Mouse (Mus musculus) limb, embryonic 10.5 days (tissue): Measurements from ENCODE around the gene Btg3. TPM values are rescaled to one million over a fixed set of nuclear protein-coding genes. Genes with fewer than 3 reads are reported as not detected.

Experiments
- DNase-seq: peaks from one replicate; pipeline ENCODE4 v3.0.0-alpha.2; 2017; ENCODE audit warnings: low spot score
- H3K27ac ChIP-seq: fragments of 300-500 bp; sonication (generic); 2 replicates; pipeline ENCODE4 v1.5.1; 2016; ENCODE audit warnings: mild to moderate bottlenecking
- H3K27me3 ChIP-seq: fragments of 300-500 bp; sonication (generic); 2 replicates; pipeline ENCODE4 v1.6.1; 2016; ENCODE audit warnings: low read depth, mild to moderate bottlenecking; ENCODE audit not compliant: poor library complexity, severe bottlenecking
- H3K36me3 ChIP-seq: fragments of 300-500 bp; sonication (generic); 2 replicates; pipeline ENCODE4 v1.6.1; 2016; ENCODE audit warnings: mild to moderate bottlenecking, moderate library complexity
- H3K4me1 ChIP-seq: fragments of 300-500 bp; sonication (generic); 2 replicates; pipeline ENCODE4 v1.6.1; 2016
- H3K4me3 ChIP-seq: fragments of 300-500 bp; sonication (generic); 2 replicates; pipeline ENCODE4 v1.5.1; 2016; ENCODE audit warnings: mild to moderate bottlenecking, moderate library complexity
- H3K9me3 ChIP-seq: fragments of 300-500 bp; sonication (generic); replicated peaks from 2 replicates; pipeline ENCODE4 v1.6.1; 2016; ENCODE audit warnings: mild to moderate bottlenecking
- WGBS: fragments of 180-500 bp; shearing (Covaris S2); methylation state at CpG from one replicate; pipeline ENCODE4 v1.1.7; 2016; 5-methylcytosine and 5-hydroxymethylcytosine counted together
- polyA plus RNA-seq: library from polyadenylated mRNA; unstranded; fragments of >200 nt; fragmentation: Nextera tagmentation; extraction: Ambion mirVana; gene quantifications from 2 replicates; pipeline ENCODE4 v1.2.1, GENCODE M21; 2016

The Btg3 gene
- polyA plus RNA-seq, 1 experiment from 2014 or later = 28.1 TPM

- Histone ChIP-seq H3K9me3 (no peaks in the 10 kb centered on the region), H3K4me1 (peaks cover 7% of the 10 kb centered on the region; the same call in 1 of the 2 replicates), H3K27me3 (no peaks in the 10 kb centered on the region), H3K27ac (no peak overlapping the region), H3K4me3 (no peak overlapping the region), H3K36me3 (peaks cover 27% of the 10 kb centered on the region)
- DNase-seq = no peak
- WGBS = 93% methylated on average over 16 of the region's 16 CpGs
These were observed 69.4 kb downstream of the Btg3 start for GRCm38 (mm10) chr16:78307476-78308192.

GRCm38 (mm10) chr16:78306606-78307005 is 70.4 kb downstream of the Btg3 start:
- 88% methylated on average over 8 of the region's 8 CpGs for WGBS
- no peak overlapping the region for H3K4me3 ChIP-seq
- H3K9me3 ChIP-seq = no peaks in the 10 kb centered on the region
- DNase-seq = no peak
- peaks cover 8% of the 10 kb centered on the region; the same call in 1 of the 2 replicates for H3K4me1 ChIP-seq
- no peaks in the 10 kb centered on the region for H3K27me3 ChIP-seq
- no peak overlapping the region for H3K27ac ChIP-seq
- peaks cover 27% of the 10 kb centered on the region for H3K36me3 ChIP-seq

GRCm38 (mm10) chr16:78305606-78306100 is 71.3 kb downstream of the Btg3 start:
- no peaks in the 10 kb centered on the region for H3K27me3 ChIP-seq
- no peak overlapping the region for H3K4me3 ChIP-seq
- no peak for DNase-seq
- peaks cover 14% of the 10 kb centered on the region; the same call in 1 of the 2 replicates for H3K4me1 ChIP-seq
- H3K36me3 ChIP-seq = peaks cover 23% of the 10 kb centered on the region
- H3K27ac ChIP-seq = no peak overlapping the region
- WGBS = 92% methylated on average over 12 of the region's 12 CpGs
- no peaks in the 10 kb centered on the region for H3K9me3 ChIP-seq

- 13% methylated on average over 10 of the region's 10 CpGs for WGBS
- Histone ChIP-seq H3K9me3 (no peaks in the 10 kb centered on the region), H3K27me3 (peaks cover 15% of the 10 kb centered on the region), H3K27ac (no peak overlapping the region), H3K4me1 (peaks cover 14% of the 10 kb centered on the region; the same call in 1 of the 2 replicates), H3K4me3 (peak overlapping the region; percentile 96), H3K36me3 (peaks cover 14% of the 10 kb centered on the region)
- DNase-seq = peak; percentile 35
These were observed 74.3 kb downstream of the Btg3 start for GRCm38 (mm10) chr16:78302678-78303050.

- Histone ChIP-seq H3K27me3 (peaks cover 15% of the 10 kb centered on the region), H3K4me3 (peak overlapping the region; percentile 96), H3K27ac (peak overlapping the region; percentile 93), H3K36me3 (peaks cover 14% of the 10 kb centered on the region), H3K4me1 (peaks cover 14% of the 10 kb centered on the region; the same call in 1 of the 2 replicates), H3K9me3 (no peaks in the 10 kb centered on the region)
- under 1% methylated on average over 65 of the region's 65 CpGs for WGBS
- no peak for DNase-seq
These were observed 74.9 kb downstream of the Btg3 start for GRCm38 (mm10) chr16:78301831-78302677.

- Histone ChIP-seq H3K4me1 (peaks cover 14% of the 10 kb centered on the region; the same call in 1 of the 2 replicates), H3K9me3 (no peaks in the 10 kb centered on the region), H3K4me3 (peak within 1 kb of the TSS; percentile 96), H3K36me3 (peaks cover 14% of the 10 kb centered on the region), H3K27me3 (peaks cover 15% of the 10 kb centered on the region), H3K27ac (peak within 1 kb of the TSS; percentile 93)
- WGBS = under 1% methylated on average over 34 of the region's 34 CpGs
- peak; percentile 92 for DNase-seq
These were observed 75.7 kb downstream of the Btg3 start, which contains the start of gene Cxadr for GRCm38 (mm10) chr16:78301183-78301830. Gene Cxadr (plus strand): TSS chr16:78301489.

- peaks cover 5% of the 10 kb centered on the region; the same call in 1 of the 2 replicates for H3K4me1 ChIP-seq
- no peak overlapping the region for H3K4me3 ChIP-seq
- no peaks in the 10 kb centered on the region for H3K36me3 ChIP-seq
- peaks cover 15% of the 10 kb centered on the region for H3K27me3 ChIP-seq
- DNase-seq = peak; percentile 9
- 81% methylated on average over 9 of the region's 9 CpGs for WGBS
- no peaks in the 10 kb centered on the region for H3K9me3 ChIP-seq
- H3K27ac ChIP-seq = no peak overlapping the region
These were observed 80.9 kb downstream of the Btg3 start for GRCm38 (mm10) chr16:78296114-78296513.

GRCm38 (mm10) chr16:78295601-78296000 is 81.4 kb downstream of the Btg3 start:
- no peaks in the 10 kb centered on the region for H3K9me3 ChIP-seq
- no peak for DNase-seq
- H3K27ac ChIP-seq = no peak overlapping the region
- no peak overlapping the region for H3K4me3 ChIP-seq
- 51% methylated on average over 4 of the region's 4 CpGs for WGBS
- no peaks in the 10 kb centered on the region for H3K4me1 ChIP-seq
- no peaks in the 10 kb centered on the region for H3K36me3 ChIP-seq
- H3K27me3 ChIP-seq = peaks cover 15% of the 10 kb centered on the region

- DNase-seq = no peak
- 46% methylated on average over 5 of the region's 5 CpGs for WGBS
These were observed 82.3 kb downstream of the Btg3 start for GRCm38 (mm10) chr16:78294606-78295275.

GRCm38 (mm10) chr16:78294051-78294450 is 82.9 kb downstream of the Btg3 start:
- H3K9me3 ChIP-seq = no peaks in the 10 kb centered on the region
- H3K4me1 ChIP-seq = no peaks in the 10 kb centered on the region
- no peak overlapping the region for H3K4me3 ChIP-seq
- no peak for DNase-seq
- WGBS = 86% methylated on average over 1 of the region's 1 CpGs
- H3K27ac ChIP-seq = no peak overlapping the region
- no peaks in the 10 kb centered on the region for H3K36me3 ChIP-seq
- no peaks in the 10 kb centered on the region for H3K27me3 ChIP-seq

More at GRCm38 (mm10) chr16:78294606-78295275, 82.3 kb downstream of the Btg3 start:
- no peaks in the 10 kb centered on the region for H3K4me1 ChIP-seq
- H3K4me3 ChIP-seq = no peak overlapping the region
- H3K27me3 ChIP-seq = peaks cover 7% of the 10 kb centered on the region
- no peak overlapping the region for H3K27ac ChIP-seq
- H3K36me3 ChIP-seq = no peaks in the 10 kb centered on the region
- H3K9me3 ChIP-seq = no peaks in the 10 kb centered on the region

GRCm38 (mm10) chr16:78283231-78283630 is 93.8 kb downstream of the Btg3 start:
- Histone ChIP-seq H3K36me3 (no peaks in the 10 kb centered on the region), H3K4me3 (no peak overlapping the region), H3K27me3 (no peaks in the 10 kb centered on the region), H3K4me1 (peaks cover 6% of the 10 kb centered on the region; the same call in 1 of the 2 replicates), H3K27ac (no peak overlapping the region), H3K9me3 (no peaks in the 10 kb centered on the region)
- DNase-seq = no peak
- WGBS = 86% methylated on average over 5 of the region's 5 CpGs
